Mouse (Mus musculus) stomach, postnatal 0 days (tissue): ENCODE measurements at regions not wholly inside any gene's neighbourhood (a gene's known extent, or its start where the extent isn't known, plus 50 kb on each side); places are given as distances from the start of the nearest gene placed in this dataset.

ENCODE experiments used
- ATAC-seq: fragments of 200-750 bp; cut with Nextera tagmentation; 2 replicates; pipeline ENCODE4 v1.8.0; 2017; ENCODE audit not compliant: low FRiP score, low TSS enrichment
- DNase-seq: peaks from one replicate; pipeline ENCODE4 v3.0.0-alpha.2; 2016; ENCODE audit warnings: low spot score
- H3K27ac ChIP-seq: fragments of 300-500 bp; sonication (generic); replicated peaks from 2 replicates; pipeline ENCODE4 v1.5.1; 2014; ENCODE audit warnings: mild to moderate bottlenecking, control low read depth
- H3K27me3 ChIP-seq: fragments of 300-500 bp; sonication (generic); 2 replicates; pipeline ENCODE4 v1.6.1; 2014; ENCODE audit warnings: low read length; ENCODE audit not compliant: control insufficient read depth, insufficient read depth
- H3K36me3 ChIP-seq: fragments of 300-500 bp; sonication (generic); 2 replicates; pipeline ENCODE4 v1.6.1; 2014; ENCODE audit warnings: low read length, mixed read lengths; ENCODE audit not compliant: control insufficient read depth, insufficient read depth
- H3K4me1 ChIP-seq: fragments of 300-500 bp; sonication (generic); replicated peaks from 2 replicates; pipeline ENCODE4 v1.6.1; 2014; ENCODE audit warnings: antibody characterized with exemption; ENCODE audit not compliant: control insufficient read depth, insufficient read depth
- H3K4me2 ChIP-seq: fragments of 300-500 bp; sonication (generic); replicated peaks from 2 replicates; pipeline ENCODE4 v1.6.1; 2014; ENCODE audit warnings: low read depth, mild to moderate bottlenecking, control low read depth, moderate library complexity
- H3K4me3 ChIP-seq: fragments of 300-500 bp; sonication (generic); 2 replicates; pipeline ENCODE4 v1.5.1; 2014; ENCODE audit warnings: low read depth, low read length, control low read depth
- H3K9ac ChIP-seq: fragments of 300-500 bp; sonication (generic); 2 replicates; pipeline ENCODE4 v1.6.1; 2014; ENCODE audit warnings: mild to moderate bottlenecking, low read length, control low read depth, mixed read lengths
- H3K9me3 ChIP-seq: fragments of 300-500 bp; sonication (generic); 2 replicates; pipeline ENCODE4 v1.6.1; 2016; ENCODE audit warnings: low read length; ENCODE audit not compliant: control insufficient read depth
- CTCF ChIP-seq: IDR thresholded peaks from 2 replicates; pipeline ENCODE4 v1.5.1; 2016; ENCODE audit warnings: antibody characterized with exemption, low read depth, mild to moderate bottlenecking, moderate library complexity
- EP300 ChIP-seq: optimal IDR thresholded peaks from 2 replicates; pipeline ENCODE3; 2016; ENCODE audit warnings: antibody characterized with exemption
- WGBS: fragments of 180-500 bp; shearing (Covaris S2); extraction: QIAGEN DNeasy Blood & Tissue Kit; methylation state at CpG from one replicate; pipeline ENCODE4 v1.1.7; 2014; 5-methylcytosine and 5-hydroxymethylcytosine counted together

DNA sequence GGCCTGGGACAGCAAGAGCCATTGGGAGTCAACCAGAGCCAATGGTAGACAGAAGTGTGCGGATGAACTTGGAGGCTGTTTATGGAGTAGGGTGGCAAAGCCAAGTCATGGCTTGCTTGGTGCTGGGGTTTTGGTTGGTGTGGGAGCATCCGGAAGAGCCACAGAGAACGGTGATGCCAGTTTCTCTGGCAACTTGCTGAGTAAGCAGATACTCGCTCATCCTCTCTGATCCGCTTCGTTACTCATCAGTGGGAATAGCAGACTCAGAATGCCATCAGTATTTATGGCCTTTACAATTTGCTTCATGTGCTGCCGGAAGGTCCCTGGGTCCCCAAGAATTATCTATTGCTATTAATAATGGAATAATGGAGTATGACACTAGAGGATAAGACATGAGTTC, 1202.9 kb upstream of the A1bg start:
- H3K9me3 ChIP-seq: no peaks in the 10 kb centered on the region
- no peaks in the 10 kb centered on the region for H3K27me3 ChIP-seq
- no peaks in the 10 kb centered on the region for H3K4me1 ChIP-seq
- H3K4me2 ChIP-seq: no peak overlapping the region
- H3K4me3 ChIP-seq: no peak overlapping the region
- ATAC-seq (no peak), DNase-seq (no peak)
- H3K27ac ChIP-seq: no peak overlapping the region
- H3K9ac ChIP-seq: no peak overlapping the region
- TF ChIP-seq EP300: no peak
- TF ChIP-seq CTCF: no peak
- H3K36me3 ChIP-seq: no peaks in the 10 kb centered on the region
- WGBS: 98% methylated on average over 7 of the region's 7 CpGs

DNA sequence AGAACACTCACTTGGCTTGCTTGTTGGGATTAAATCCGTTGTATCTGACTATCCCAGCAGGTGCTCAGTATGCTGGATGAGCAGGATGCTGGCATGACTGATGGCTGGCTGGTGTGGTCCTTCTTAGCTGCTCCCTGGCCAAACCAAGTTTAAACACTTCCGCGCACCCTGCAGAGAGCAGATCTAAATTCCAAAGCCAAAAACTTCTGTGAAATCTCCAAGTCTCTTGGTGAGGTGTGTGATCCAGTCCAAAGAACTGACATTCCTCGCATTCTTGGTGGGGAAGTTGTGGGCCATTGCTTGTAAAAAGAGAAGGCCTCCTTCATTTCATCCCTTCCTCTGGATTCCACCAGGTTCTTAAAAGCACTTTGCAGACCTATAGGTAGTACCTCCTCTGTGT, 1200.9 kb upstream of the A1bg start:
- H3K9ac ChIP-seq: no peak overlapping the region
- DNase-seq (no peak), ATAC-seq (no peak)
- TF ChIP-seq EP300 (no peak), CTCF (no peak)
- H3K36me3 ChIP-seq: no peaks in the 10 kb centered on the region
- no peaks in the 10 kb centered on the region for H3K27me3 ChIP-seq
- H3K27ac ChIP-seq: no peak overlapping the region
- no peaks in the 10 kb centered on the region for H3K9me3 ChIP-seq
- H3K4me2 ChIP-seq: no peak overlapping the region
- no peak overlapping the region for H3K4me3 ChIP-seq
- whole genome bisulfite sequencing: 66% methylated on average over 4 of the region's 4 CpGs
- H3K4me1 ChIP-seq: no peaks in the 10 kb centered on the region

- no peaks in the 10 kb centered on the region for H3K36me3 ChIP-seq
- no peak overlapping the region for H3K9ac ChIP-seq
- H3K27ac ChIP-seq: no peak overlapping the region
- no peak for DNase-seq
- 80% methylated on average over 9 of the region's 9 CpGs for WGBS
- no peak for ATAC-seq
- H3K4me3 ChIP-seq: no peak overlapping the region
- no peaks in the 10 kb centered on the region for H3K9me3 ChIP-seq
- no peaks in the 10 kb centered on the region for H3K27me3 ChIP-seq
- no peak for TF ChIP-seq EP300
- TF ChIP-seq CTCF: no peak
- H3K4me2 ChIP-seq: no peak overlapping the region
- H3K4me1 ChIP-seq: no peaks in the 10 kb centered on the region
Observed at GRCm38 (mm10) chr15:62122265-62123023, 1199.6 kb upstream of the A1bg start.

- H3K9ac ChIP-seq: no peak overlapping the region
- H3K9me3 ChIP-seq: no peaks in the 10 kb centered on the region
- no peaks in the 10 kb centered on the region for H3K4me1 ChIP-seq
- WGBS: 89% methylated on average over 4 of the region's 4 CpGs
- no peaks in the 10 kb centered on the region for H3K27me3 ChIP-seq
- H3K4me2 ChIP-seq: no peak overlapping the region
- no peak overlapping the region for H3K4me3 ChIP-seq
- TF ChIP-seq EP300 (no peak), CTCF (no peak)
- H3K27ac ChIP-seq: no peak overlapping the region
- no peaks in the 10 kb centered on the region for H3K36me3 ChIP-seq
- ATAC-seq: no peak
- no peak for DNase-seq
Observed at GRCm38 (mm10) chr15:62121696-62122095, 1198.9 kb upstream of the A1bg start.

GRCm38 (mm10) chr15:62120735-62121134, 1197.9 kb upstream of the A1bg start:
- ATAC-seq: no peak
- no peaks in the 10 kb centered on the region for H3K27me3 ChIP-seq
- no peak overlapping the region for H3K27ac ChIP-seq
- WGBS: 51% methylated on average over 4 of the region's 4 CpGs
- no peak for TF ChIP-seq EP300
- TF ChIP-seq CTCF: no peak
- no peaks in the 10 kb centered on the region for H3K9me3 ChIP-seq
- H3K4me2 ChIP-seq: no peak overlapping the region
- DNase-seq: no peak
- no peak overlapping the region for H3K4me3 ChIP-seq
- no peaks in the 10 kb centered on the region for H3K36me3 ChIP-seq
- no peaks in the 10 kb centered on the region for H3K4me1 ChIP-seq
- H3K9ac ChIP-seq: no peak overlapping the region

DNA sequence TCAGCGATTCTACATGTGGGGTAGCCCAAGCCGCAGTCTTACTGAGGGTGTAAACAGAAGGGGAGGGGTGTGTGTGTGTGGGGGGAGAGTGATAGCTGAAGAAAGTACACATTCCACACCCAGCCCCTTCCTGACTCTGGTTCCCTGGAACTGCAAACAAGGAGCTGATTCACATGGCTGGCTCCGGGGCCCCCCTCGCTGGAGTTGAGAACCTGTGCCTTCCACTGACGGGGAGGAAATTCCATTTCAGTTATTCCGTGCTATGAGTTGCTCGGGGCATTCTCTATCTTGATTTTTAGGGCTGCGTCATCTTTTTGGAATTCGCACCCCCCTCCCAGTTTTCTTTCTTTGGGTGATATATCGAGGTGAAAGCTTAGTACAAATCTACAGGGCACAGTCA, 1196.2 kb upstream of the A1bg start:
- WGBS: 56% methylated on average over 10 of the region's 10 CpGs
- Histone ChIP-seq H3K9ac (no peak overlapping the region), H3K27ac (no peak overlapping the region), H3K4me3 (no peak overlapping the region), H3K4me1 (no peaks in the 10 kb centered on the region), H3K27me3 (no peaks in the 10 kb centered on the region), H3K9me3 (no peaks in the 10 kb centered on the region), H3K36me3 (no peaks in the 10 kb centered on the region), H3K4me2 (no peak overlapping the region)
- ATAC-seq (peak; percentile 82), DNase-seq (peak; percentile 79)
- TF ChIP-seq EP300 (no peak), CTCF (no peak)
